Mouse (Mus musculus) cerebellum, adult 11-12 months (tissue): ENCODE measurements around the gene Ugt1a1.
"Not testable (repeated sequence)": the region's sequence is repeated elsewhere in the genome, so short reads cannot be mapped to it uniquely, and the experiment has no call there.

Experiments
- DNase-seq: peaks from one replicate; pipeline ENCODE4 v3.0.0; 2022

The Ugt1a1 gene

GRCm38 (mm10) chr1:88211812-88212211 is at the start of gene Ugt1a1:
TSS of gene Ugt1a1 (plus strand) at chr1:88211959.
- no peak for DNase-seq

- no peak for DNase-seq
These were observed 46.0 kb upstream of the Ugt1a1 start, which contains the start of gene Ugt1a5 for GRCm38 (mm10) chr1:88165711-88166110. TSS of gene Ugt1a5 (plus strand) at chr1:88166012.

GRCm38 (mm10) chr1:88172190-88172589 is 39.6 kb upstream of the Ugt1a1 start:
- not testable (repeated sequence) for DNase-seq

GRCm38 (mm10) chr1:88179657-88180056 is 32.1 kb upstream of the Ugt1a1 start:
- DNase-seq: no peak

- DNase-seq: no peak
These were observed 25.3 kb upstream of the Ugt1a1 start for GRCm38 (mm10) chr1:88186325-88186935.

- no peak for DNase-seq
These were observed 19.6 kb upstream of the Ugt1a1 start for GRCm38 (mm10) chr1:88192136-88192535.

GRCm38 (mm10) chr1:88195687-88196086 is 16.1 kb upstream of the Ugt1a1 start:
- DNase-seq: no peak

GRCm38 (mm10) chr1:88197443-88197842 is 14.3 kb upstream of the Ugt1a1 start:
- no peak for DNase-seq

- peak; percentile 57 for DNase-seq
These were observed 11.8 kb upstream of the Ugt1a1 start for GRCm38 (mm10) chr1:88199996-88200395.

GRCm38 (mm10) chr1:88200456-88200855 is 11.3 kb upstream of the Ugt1a1 start, which contains the start of gene Ugt1a2:
TSS of gene Ugt1a2 (plus strand) at chr1:88200601.
- no peak for DNase-seq

GRCm38 (mm10) chr1:88205294-88205922 is 6.4 kb upstream of the Ugt1a1 start, which contains the start of gene Dnajb3:
TSS of gene Dnajb3 (minus strand) at chr1:88205782.
- DNase-seq: peak; percentile 88

GRCm38 (mm10) chr1:88206843-88207479 is 4.8 kb upstream of the Ugt1a1 start:
- DNase-seq: no peak

- DNase-seq: no peak
These were observed 734 bp downstream of the Ugt1a1 start for GRCm38 (mm10) chr1:88212341-88213045.

- DNase-seq: no peak
These were observed 1.3 kb downstream of the Ugt1a1 start for GRCm38 (mm10) chr1:88213061-88213460.

- no peak for DNase-seq
These were observed 2.2 kb downstream of the Ugt1a1 start for GRCm38 (mm10) chr1:88213766-88214461.

- DNase-seq: no peak
These were observed 2.7 kb downstream of the Ugt1a1 start for GRCm38 (mm10) chr1:88214462-88214952.

- DNase-seq: no peak
These were observed 4.0 kb downstream of the Ugt1a1 start for GRCm38 (mm10) chr1:88215466-88216380.

- no peak for DNase-seq
These were observed 4.8 kb downstream of the Ugt1a1 start for GRCm38 (mm10) chr1:88216551-88216950.

GRCm38 (mm10) chr1:88217144-88217543 is 5.4 kb downstream of the Ugt1a1 start:
- no peak for DNase-seq

GRCm38 (mm10) chr1:88217576-88217975 is 5.8 kb downstream of the Ugt1a1 start:
- no peak for DNase-seq

GRCm38 (mm10) chr1:88218051-88218450 is 6.3 kb downstream of the Ugt1a1 start:
- no peak for DNase-seq
